Mouse (Mus musculus) frontal cortex, adult (tissue): ENCODE data around the gene Mtx2.

Experiments used
- ATAC-seq: cut with Nextera tagmentation; 2 replicates; pipeline ENCODE4 v1.9.2; 2017; ENCODE audit warnings: mild to moderate bottlenecking, moderate library complexity, mixed read lengths; ENCODE audit not compliant: low TSS enrichment

The Mtx2 gene

GRCm38 (mm10) chr2:74825730-74826430 is at the start of gene Mtx2:
Gene Mtx2, plus strand, starts transcription at chr2:74825803.
- ATAC-seq, result peak; percentile 97

- no peak for ATAC-seq
Observed at GRCm38 (mm10) chr2:74777536-74778275, 47.9 kb upstream of the Mtx2 start.

GRCm38 (mm10) chr2:74781386-74781785 is 44.2 kb upstream of the Mtx2 start:
- ATAC-seq, result no peak

- no peak for ATAC-seq
Observed at GRCm38 (mm10) chr2:74795531-74795930, 30.1 kb upstream of the Mtx2 start.

GRCm38 (mm10) chr2:74808431-74808830 is 17.2 kb upstream of the Mtx2 start:
- ATAC-seq, result no peak

GRCm38 (mm10) chr2:74822654-74823053 is 2.9 kb upstream of the Mtx2 start:
- peak; percentile 72; the same call in 1 of the 2 replicates for ATAC-seq

GRCm38 (mm10) chr2:74825371-74825729 is 253 bp upstream of the Mtx2 start:
- ATAC-seq, result no peak; the same call in 1 of the 2 replicates

- no peak for ATAC-seq
Observed at GRCm38 (mm10) chr2:74846992-74847391, 21.4 kb downstream of the Mtx2 start.

GRCm38 (mm10) chr2:74847516-74847915 is 21.9 kb downstream of the Mtx2 start:
- ATAC-seq, result no peak

GRCm38 (mm10) chr2:74850036-74850435 is 24.4 kb downstream of the Mtx2 start:
- ATAC-seq, result no peak

- no peak for ATAC-seq
Observed at GRCm38 (mm10) chr2:74862070-74862476, 36.5 kb downstream of the Mtx2 start.

- ATAC-seq, result no peak
Observed at GRCm38 (mm10) chr2:74865414-74865813, 39.8 kb downstream of the Mtx2 start.

- ATAC-seq, result no peak
Observed at GRCm38 (mm10) chr2:74874043-74874442, 48.4 kb downstream of the Mtx2 start.

- ATAC-seq, result no peak
Observed at GRCm38 (mm10) chr2:74884357-74884756, 58.8 kb downstream of the Mtx2 start.

GRCm38 (mm10) chr2:74891868-74892267 is 66.3 kb downstream of the Mtx2 start:
- no peak for ATAC-seq

- no peak for ATAC-seq
Observed at GRCm38 (mm10) chr2:74892881-74893615, 67.4 kb downstream of the Mtx2 start.

GRCm38 (mm10) chr2:74894061-74894460 is 68.5 kb downstream of the Mtx2 start:
- no peak for ATAC-seq

GRCm38 (mm10) chr2:74899973-74900372 is 74.4 kb downstream of the Mtx2 start:
- no peak for ATAC-seq

GRCm38 (mm10) chr2:74901764-74902295 is 76.2 kb downstream of the Mtx2 start:
- ATAC-seq, result no peak

GRCm38 (mm10) chr2:74907368-74908291 is 82.0 kb downstream of the Mtx2 start:
- no peak for ATAC-seq

GRCm38 (mm10) chr2:74912031-74912430 is 86.4 kb downstream of the Mtx2 start:
- ATAC-seq, result no peak
